Mouse (Mus musculus): ENCODE measurements around the gene Elobl. TPM values are rescaled to one million over a fixed set of nuclear protein-coding genes. Genes with fewer than 3 reads are reported as not detected.
"Not testable (repeated sequence)": the region's sequence is repeated elsewhere in the genome, so short reads cannot be mapped to it uniquely, and the experiment has no call there.

The Elobl gene
- polyA plus RNA-seq, 1 experiment from 2014 or later, result not detected

GRCm38 (mm10) chr11:88999723-89000526 lies 33.2 kb upstream of the Elobl start:
- H3K4me3 ChIP-seq, result peak overlapping the region; percentile 37
- H3K27ac ChIP-seq, result no peak overlapping the region
- peak overlapping the region; percentile 3; the same call in 1 of the 2 replicates for H3K9ac ChIP-seq
- H3K4me1 ChIP-seq, result peaks cover 8% of the 10 kb centered on the region
- no peak; the same call in 1 of the 2 replicates for ATAC-seq (ENCODE audit: low FRiP score)
- H3K4me2 ChIP-seq (replicated peaks), result peak overlapping the region; percentile 47
- H3K36me3 ChIP-seq, result no peaks in the 10 kb centered on the region
- H3K9me3 ChIP-seq (replicated peaks), result no peaks in the 10 kb centered on the region
- WGBS, result 30% methylated on average over 33 of the region's 33 CpGs
- peaks cover 26% of the 10 kb centered on the region for H3K27me3 ChIP-seq

GRCm38 (mm10) chr11:88998974-88999722 lies 32.4 kb upstream of the Elobl start, which contains the start of gene Trim25:
Gene Trim25 (plus strand): TSS chr11:88999376.
- H3K9ac ChIP-seq, result peak within 1 kb of the TSS; percentile 3; the same call in 1 of the 2 replicates
- no peaks in the 10 kb centered on the region for H3K9me3 ChIP-seq (replicated peaks)
- H3K36me3 ChIP-seq, result no peaks in the 10 kb centered on the region
- ATAC-seq (ENCODE audit: low FRiP score), result peak; percentile 46; the same call in 1 of the 2 replicates
- H3K27ac ChIP-seq, result no peak within 1 kb of the TSS
- H3K4me3 ChIP-seq, result peak within 1 kb of the TSS; percentile 37
- H3K4me2 ChIP-seq (replicated peaks), result peak within 1 kb of the TSS; percentile 47
- 3% methylated on average over 48 of the region's 48 CpGs for WGBS
- H3K4me1 ChIP-seq, result peaks cover 8% of the 10 kb centered on the region
- H3K27me3 ChIP-seq, result peaks cover 26% of the 10 kb centered on the region

GRCm38 (mm10) chr11:88998406-88998805 lies 31.7 kb upstream of the Elobl start:
- no peaks in the 10 kb centered on the region for H3K9me3 ChIP-seq (replicated peaks)
- ATAC-seq (ENCODE audit: low FRiP score), result no peak
- 11% methylated on average over 3 of the region's 3 CpGs for whole genome bisulfite sequencing

GRCm38 (mm10) chr11:88997343-88997742 lies 30.6 kb upstream of the Elobl start:
- not testable (repeated sequence) for H3K4me2 ChIP-seq (replicated peaks); H3K27ac ChIP-seq; H3K9me3 ChIP-seq (replicated peaks); H3K9ac ChIP-seq; H3K36me3 ChIP-seq; H3K4me1 ChIP-seq; H3K4me3 ChIP-seq; ATAC-seq (ENCODE audit: low FRiP score)
- peaks cover 26% of the 10 kb centered on the region for H3K27me3 ChIP-seq
- 87% methylated on average over 5 of the region's 5 CpGs for WGBS

More at GRCm38 (mm10) chr11:88998406-88998805, 31.7 kb upstream of the Elobl start:
- Histone ChIP-seq H3K36me3 (no peaks in the 10 kb centered on the region), H3K4me3 (no peak overlapping the region), H3K9ac (no peak overlapping the region), H3K4me1 (peaks cover 8% of the 10 kb centered on the region), H3K27ac (no peak overlapping the region), H3K4me2 (replicated peaks) (no peak overlapping the region), H3K27me3 (peaks cover 26% of the 10 kb centered on the region)

GRCm38 (mm10) chr11:88996427-88996826 lies 29.7 kb upstream of the Elobl start:
- peaks cover 26% of the 10 kb centered on the region for H3K27me3 ChIP-seq
- H3K36me3 ChIP-seq, result no peaks in the 10 kb centered on the region
- no peak for ATAC-seq (ENCODE audit: low FRiP score)
- H3K27ac ChIP-seq, result no peak overlapping the region
- WGBS, result 78% methylated on average over 7 of the region's 7 CpGs
- H3K4me2 ChIP-seq (replicated peaks), result no peak overlapping the region
- H3K4me3 ChIP-seq, result no peak overlapping the region
- H3K4me1 ChIP-seq, result peaks cover 8% of the 10 kb centered on the region; the same call in 1 of the 2 replicates
- no peak overlapping the region for H3K9ac ChIP-seq
- H3K9me3 ChIP-seq (replicated peaks), result no peaks in the 10 kb centered on the region

- H3K4me2 ChIP-seq (replicated peaks), result no peak overlapping the region
- WGBS, result 94% methylated on average over 2 of the region's 2 CpGs
Measured at GRCm38 (mm10) chr11:88995616-88996015, 28.9 kb upstream of the Elobl start.

GRCm38 (mm10) chr11:88994492-88994891 lies 27.8 kb upstream of the Elobl start:
- Histone ChIP-seq H3K4me1 (peaks cover 5% of the 10 kb centered on the region; the same call in 1 of the 2 replicates), H3K4me2 (replicated peaks) (no peak overlapping the region), H3K9ac (no peak overlapping the region), H3K4me3 (no peak overlapping the region), H3K36me3 (peaks cover 9% of the 10 kb centered on the region), H3K9me3 (replicated peaks) (no peaks in the 10 kb centered on the region), H3K27ac (no peak overlapping the region), H3K27me3 (peaks cover 15% of the 10 kb centered on the region)
- ATAC-seq (ENCODE audit: low FRiP score), result no peak
- 88% methylated on average over 7 of the region's 7 CpGs for WGBS

More at GRCm38 (mm10) chr11:88995616-88996015, 28.9 kb upstream of the Elobl start:
- ATAC-seq (ENCODE audit: low FRiP score), result no peak
- H3K27me3 ChIP-seq, result peaks cover 26% of the 10 kb centered on the region
- no peak overlapping the region for H3K27ac ChIP-seq
- peaks cover 8% of the 10 kb centered on the region for H3K36me3 ChIP-seq
- H3K9me3 ChIP-seq (replicated peaks), result no peaks in the 10 kb centered on the region
- no peak overlapping the region for H3K4me3 ChIP-seq
- no peak overlapping the region for H3K9ac ChIP-seq
- peaks cover 8% of the 10 kb centered on the region; the same call in 1 of the 2 replicates for H3K4me1 ChIP-seq

- WGBS, result 14% methylated on average over 5 of the region's 5 CpGs
- no peaks in the 10 kb centered on the region for H3K4me1 ChIP-seq
- no peak for ATAC-seq (ENCODE audit: low FRiP score)
Measured at GRCm38 (mm10) chr11:88993625-88994024, 26.9 kb upstream of the Elobl start.

GRCm38 (mm10) chr11:88993186-88993585 lies 26.5 kb upstream of the Elobl start:
- ATAC-seq (ENCODE audit: low FRiP score), result no peak
- Histone ChIP-seq H3K27me3 (peaks cover 2% of the 10 kb centered on the region; the same call in 1 of the 2 replicates), H3K9me3 (replicated peaks) (no peaks in the 10 kb centered on the region), H3K4me2 (replicated peaks) (no peak overlapping the region), H3K4me1 (no peaks in the 10 kb centered on the region), H3K9ac (no peak overlapping the region), H3K27ac (no peak overlapping the region), H3K4me3 (no peak overlapping the region), H3K36me3 (peaks cover 9% of the 10 kb centered on the region)
- 50% methylated on average over 7 of the region's 7 CpGs for WGBS

More at GRCm38 (mm10) chr11:88993625-88994024, 26.9 kb upstream of the Elobl start:
- H3K4me3 ChIP-seq, result no peak overlapping the region
- peaks cover 9% of the 10 kb centered on the region for H3K36me3 ChIP-seq
- no peak overlapping the region for H3K27ac ChIP-seq
- H3K9ac ChIP-seq, result no peak overlapping the region
- H3K4me2 ChIP-seq (replicated peaks), result no peak overlapping the region
- peaks cover 6% of the 10 kb centered on the region for H3K27me3 ChIP-seq
- H3K9me3 ChIP-seq (replicated peaks), result no peaks in the 10 kb centered on the region

GRCm38 (mm10) chr11:88989530-88989929 lies 22.8 kb upstream of the Elobl start:
- H3K9ac ChIP-seq, result no peak overlapping the region
- H3K27me3 ChIP-seq, result no peaks in the 10 kb centered on the region
- H3K36me3 ChIP-seq, result peaks cover 32% of the 10 kb centered on the region
- no peak overlapping the region for H3K27ac ChIP-seq
- no peaks in the 10 kb centered on the region for H3K9me3 ChIP-seq (replicated peaks)
- 82% methylated on average over 5 of the region's 5 CpGs for WGBS
- no peaks in the 10 kb centered on the region for H3K4me1 ChIP-seq
- H3K4me2 ChIP-seq (replicated peaks), result no peak overlapping the region
- H3K4me3 ChIP-seq, result no peak overlapping the region
- no peak for ATAC-seq (ENCODE audit: low FRiP score)

- peaks cover 37% of the 10 kb centered on the region for H3K36me3 ChIP-seq
- no peaks in the 10 kb centered on the region for H3K27me3 ChIP-seq
- H3K4me3 ChIP-seq, result no peak overlapping the region
- WGBS, result 78% methylated on average over 5 of the region's 5 CpGs
- no peaks in the 10 kb centered on the region for H3K9me3 ChIP-seq (replicated peaks)
- no peak for ATAC-seq (ENCODE audit: low FRiP score)
- H3K4me1 ChIP-seq, result no peaks in the 10 kb centered on the region
- no peak overlapping the region for H3K4me2 ChIP-seq (replicated peaks)
- no peak overlapping the region for H3K9ac ChIP-seq
- no peak overlapping the region for H3K27ac ChIP-seq
Measured at GRCm38 (mm10) chr11:88988956-88989355, 22.2 kb upstream of the Elobl start.

- no peak overlapping the region for H3K4me3 ChIP-seq
- H3K27me3 ChIP-seq, result no peaks in the 10 kb centered on the region
- peaks cover 58% of the 10 kb centered on the region for H3K36me3 ChIP-seq
- no peak overlapping the region for H3K9ac ChIP-seq
- 86% methylated on average over 10 of the region's 10 CpGs for WGBS
- no peak overlapping the region for H3K4me2 ChIP-seq (replicated peaks)
- no peaks in the 10 kb centered on the region for H3K9me3 ChIP-seq (replicated peaks)
- no peaks in the 10 kb centered on the region for H3K4me1 ChIP-seq
- no peak for ATAC-seq (ENCODE audit: low FRiP score)
- H3K27ac ChIP-seq, result no peak overlapping the region
Measured at GRCm38 (mm10) chr11:88986616-88987015, 19.9 kb upstream of the Elobl start.
